Mouse (Mus musculus) forebrain, embryonic 12.5 days (tissue): ENCODE results near the gene Fyn. TPM values are rescaled to one million over a fixed set of nuclear protein-coding genes. Genes with fewer than 3 reads are reported as not detected.

ENCODE experiments used
- ATAC-seq: fragments of 200-750 bp; cut with Nextera tagmentation; 2 replicates; pipeline ENCODE4 v1.8.0; 2017; ENCODE audit warnings: moderate TSS enrichment; ENCODE audit not compliant: low FRiP score
- H3K27ac ChIP-seq: fragments of 300-500 bp; sonication (generic); 2 replicates; pipeline ENCODE4 v1.5.1; 2016; ENCODE audit warnings: mild to moderate bottlenecking
- H3K27me3 ChIP-seq: fragments of 300-500 bp; sonication (generic); 2 replicates; pipeline ENCODE4 v1.6.1; 2016; ENCODE audit warnings: mild to moderate bottlenecking
- H3K36me3 ChIP-seq: fragments of 300-500 bp; sonication (generic); replicated peaks from 2 replicates; pipeline ENCODE4 v1.6.1; 2016; ENCODE audit warnings: mild to moderate bottlenecking
- H3K4me1 ChIP-seq: fragments of 300-500 bp; sonication (generic); 2 replicates; pipeline ENCODE4 v1.6.1; 2016
- H3K4me2 ChIP-seq: fragments of 300-500 bp; sonication (generic); 2 replicates; pipeline ENCODE4 v1.6.1; 2016; ENCODE audit warnings: mild to moderate bottlenecking, moderate library complexity
- H3K4me3 ChIP-seq: fragments of 300-500 bp; sonication (generic); replicated peaks from 2 replicates; pipeline ENCODE4 v1.5.1; 2016; ENCODE audit warnings: mild to moderate bottlenecking
- H3K9ac ChIP-seq: fragments of 300-500 bp; sonication (generic); 2 replicates; pipeline ENCODE4 v1.6.1; 2016; ENCODE audit warnings: mild to moderate bottlenecking
- H3K9me3 ChIP-seq: fragments of 300-500 bp; sonication (generic); 2 replicates; pipeline ENCODE4 v1.6.1; 2016
- WGBS: fragments of 180-500 bp; shearing (Covaris S2); methylation state at CpG from one replicate; pipeline ENCODE4 v1.1.7; 2016; 5-methylcytosine and 5-hydroxymethylcytosine counted together
- polyA plus RNA-seq: library from polyadenylated mRNA; unstranded; fragments of >200 nt; fragmentation: Nextera tagmentation; extraction: Ambion mirVana; gene quantifications from 2 replicates; pipeline ENCODE4 v1.2.1, GENCODE M21; 2016

The Fyn gene
- polyA plus RNA-seq, 1 experiment from 2014 or later, result 63.4 TPM

GRCm38 (mm10) chr10:39541951-39542521 lies 173.4 kb downstream of the Fyn start:
- Histone ChIP-seq H3K27ac (peak overlapping the region; percentile 98), H3K9ac (peak overlapping the region; percentile 36), H3K36me3 (peaks cover 20% of the 10 kb centered on the region), H3K27me3 (peaks cover 20% of the 10 kb centered on the region; the same call in 1 of the 2 replicates), H3K4me2 (no peak overlapping the region), H3K4me1 (peaks cover 68% of the 10 kb centered on the region), H3K4me3 (no peak overlapping the region), H3K9me3 (no peaks in the 10 kb centered on the region)
- ATAC-seq, result peak; percentile 10; the same call in 1 of the 2 replicates
- WGBS, result 17% methylated on average over 7 of the region's 7 CpGs

GRCm38 (mm10) chr10:39542535-39543257 lies 174.0 kb downstream of the Fyn start:
- 73% methylated on average over 15 of the region's 15 CpGs for WGBS
- Histone ChIP-seq H3K9me3 (no peaks in the 10 kb centered on the region), H3K4me2 (no peak overlapping the region)

GRCm38 (mm10) chr10:39543258-39543770 lies 174.7 kb downstream of the Fyn start:
- ATAC-seq, result no peak
- WGBS, result 75% methylated on average over 5 of the region's 5 CpGs
- peaks cover 70% of the 10 kb centered on the region for H3K4me1 ChIP-seq

More at GRCm38 (mm10) chr10:39542535-39543257, 174.0 kb downstream of the Fyn start:
- H3K4me3 ChIP-seq, result no peak overlapping the region
- H3K36me3 ChIP-seq, result peaks cover 13% of the 10 kb centered on the region
- H3K4me1 ChIP-seq, result peaks cover 70% of the 10 kb centered on the region
- peak overlapping the region; percentile 98 for H3K27ac ChIP-seq
- H3K27me3 ChIP-seq, result peaks cover 14% of the 10 kb centered on the region; the same call in 1 of the 2 replicates
- no peak for ATAC-seq
- no peak overlapping the region for H3K9ac ChIP-seq

GRCm38 (mm10) chr10:39547369-39548074 lies 178.9 kb downstream of the Fyn start:
- Histone ChIP-seq H3K4me1 (peaks cover 72% of the 10 kb centered on the region), H3K27me3 (peaks cover 4% of the 10 kb centered on the region; the same call in 1 of the 2 replicates), H3K4me2 (no peak overlapping the region), H3K9me3 (no peaks in the 10 kb centered on the region), H3K27ac (peak overlapping the region; percentile 50; the same call in 1 of the 2 replicates), H3K9ac (no peak overlapping the region), H3K36me3 (peaks cover 14% of the 10 kb centered on the region; the same call in 1 of the 2 replicates), H3K4me3 (no peak overlapping the region)
- 70% methylated on average over 3 of the region's 3 CpGs for WGBS
- no peak for ATAC-seq

More at GRCm38 (mm10) chr10:39543258-39543770, 174.7 kb downstream of the Fyn start:
- no peak overlapping the region for H3K4me2 ChIP-seq
- H3K27ac ChIP-seq, result no peak overlapping the region
- H3K9ac ChIP-seq, result no peak overlapping the region
- H3K27me3 ChIP-seq, result peaks cover 14% of the 10 kb centered on the region; the same call in 1 of the 2 replicates
- H3K4me3 ChIP-seq, result no peak overlapping the region
- H3K36me3 ChIP-seq, result peaks cover 12% of the 10 kb centered on the region
- no peaks in the 10 kb centered on the region for H3K9me3 ChIP-seq

- WGBS, result 93% methylated on average over 2 of the region's 2 CpGs
- Histone ChIP-seq H3K4me1 (peaks cover 83% of the 10 kb centered on the region), H3K9me3 (no peaks in the 10 kb centered on the region), H3K9ac (no peak overlapping the region), H3K36me3 (peaks cover 10% of the 10 kb centered on the region; the same call in 1 of the 2 replicates), H3K27ac (no peak overlapping the region), H3K27me3 (no peaks in the 10 kb centered on the region), H3K4me2 (no peak overlapping the region), H3K4me3 (no peak overlapping the region)
- ATAC-seq, result no peak
Observed at GRCm38 (mm10) chr10:39550791-39551190, 182.1 kb downstream of the Fyn start.

- peak overlapping the region; percentile 24; the same call in 1 of the 2 replicates for H3K4me2 ChIP-seq
- no peak for ATAC-seq
Observed at GRCm38 (mm10) chr10:39551637-39552185, 183.1 kb downstream of the Fyn start.

GRCm38 (mm10) chr10:39552351-39552814 lies 183.7 kb downstream of the Fyn start:
- Histone ChIP-seq H3K27ac (peak overlapping the region; percentile 93), H3K4me1 (peaks cover 81% of the 10 kb centered on the region), H3K27me3 (no peaks in the 10 kb centered on the region), H3K4me3 (no peak overlapping the region), H3K9ac (peak overlapping the region; percentile 31; the same call in 1 of the 2 replicates), H3K4me2 (peak overlapping the region; percentile 24), H3K36me3 (peaks cover 10% of the 10 kb centered on the region; the same call in 1 of the 2 replicates), H3K9me3 (no peaks in the 10 kb centered on the region)
- ATAC-seq, result peak; percentile 79
- WGBS, result 3% methylated on average over 6 of the region's 6 CpGs

More at GRCm38 (mm10) chr10:39551637-39552185, 183.1 kb downstream of the Fyn start:
- no peaks in the 10 kb centered on the region for H3K9me3 ChIP-seq
- peak overlapping the region; percentile 31; the same call in 1 of the 2 replicates for H3K9ac ChIP-seq
- WGBS, result 43% methylated on average over 9 of the region's 9 CpGs
- H3K4me3 ChIP-seq, result no peak overlapping the region
- peaks cover 10% of the 10 kb centered on the region; the same call in 1 of the 2 replicates for H3K36me3 ChIP-seq
- peak overlapping the region; percentile 93 for H3K27ac ChIP-seq
- peaks cover 84% of the 10 kb centered on the region for H3K4me1 ChIP-seq
- no peaks in the 10 kb centered on the region for H3K27me3 ChIP-seq

- no peak overlapping the region for H3K4me3 ChIP-seq
- WGBS, result 12% methylated on average over 5 of the region's 5 CpGs
- H3K9ac ChIP-seq, result 0 out of 2 replicates have a peak overlapping the region, but pooled peaks have one; percentile 29
- peaks cover 83% of the 10 kb centered on the region for H3K4me1 ChIP-seq
- no peaks in the 10 kb centered on the region for H3K27me3 ChIP-seq
- H3K9me3 ChIP-seq, result no peaks in the 10 kb centered on the region
- peak overlapping the region; percentile 93 for H3K27ac ChIP-seq
- peak overlapping the region; percentile 10; the same call in 1 of the 2 replicates for H3K4me2 ChIP-seq
- ATAC-seq, result 0 out of 2 replicates have a peak, but pooled peaks have one; percentile 25
- peaks cover 10% of the 10 kb centered on the region; the same call in 1 of the 2 replicates for H3K36me3 ChIP-seq
Observed at GRCm38 (mm10) chr10:39552903-39553302, 184.2 kb downstream of the Fyn start.

GRCm38 (mm10) chr10:39555289-39555715 lies 186.6 kb downstream of the Fyn start:
- Histone ChIP-seq H3K36me3 (peaks cover 10% of the 10 kb centered on the region; the same call in 1 of the 2 replicates), H3K27ac (peak overlapping the region; percentile 77), H3K9ac (peak overlapping the region; percentile 12; the same call in 1 of the 2 replicates), H3K27me3 (no peaks in the 10 kb centered on the region), H3K4me3 (no peak overlapping the region), H3K4me2 (no peak overlapping the region), H3K4me1 (peaks cover 89% of the 10 kb centered on the region), H3K9me3 (no peaks in the 10 kb centered on the region)
- WGBS, result 19% methylated on average over 7 of the region's 7 CpGs
- ATAC-seq, result peak; percentile 21

- WGBS, result 49% methylated on average over 5 of the region's 5 CpGs
- no peak overlapping the region for H3K4me3 ChIP-seq
Observed at GRCm38 (mm10) chr10:39555740-39556139, 187.1 kb downstream of the Fyn start.

GRCm38 (mm10) chr10:39557360-39557759 lies 188.7 kb downstream of the Fyn start:
- H3K4me1 ChIP-seq, result peaks cover 68% of the 10 kb centered on the region
- H3K4me3 ChIP-seq, result no peak overlapping the region
- no peaks in the 10 kb centered on the region for H3K27me3 ChIP-seq
- H3K4me2 ChIP-seq, result no peak overlapping the region
- H3K9me3 ChIP-seq, result no peaks in the 10 kb centered on the region
- no peak for ATAC-seq
- H3K36me3 ChIP-seq, result peaks cover 5% of the 10 kb centered on the region; the same call in 1 of the 2 replicates
- H3K9ac ChIP-seq, result peak overlapping the region; percentile 17; the same call in 1 of the 2 replicates
- 89% methylated on average over 9 of the region's 9 CpGs for WGBS
- H3K27ac ChIP-seq, result 0 out of 2 replicates have a peak overlapping the region, but pooled peaks have one; percentile 71

More at GRCm38 (mm10) chr10:39555740-39556139, 187.1 kb downstream of the Fyn start:
- no peaks in the 10 kb centered on the region for H3K9me3 ChIP-seq
- H3K9ac ChIP-seq, result peak overlapping the region; percentile 12; the same call in 1 of the 2 replicates
- peaks cover 84% of the 10 kb centered on the region for H3K4me1 ChIP-seq
- no peaks in the 10 kb centered on the region for H3K27me3 ChIP-seq
- ATAC-seq, result no peak
- no peak overlapping the region for H3K4me2 ChIP-seq
- H3K36me3 ChIP-seq, result peaks cover 10% of the 10 kb centered on the region; the same call in 1 of the 2 replicates
- H3K27ac ChIP-seq, result peak overlapping the region; percentile 77
